Mouse (Mus musculus): ENCODE measurements around the gene Ormdl2.

DNA sequence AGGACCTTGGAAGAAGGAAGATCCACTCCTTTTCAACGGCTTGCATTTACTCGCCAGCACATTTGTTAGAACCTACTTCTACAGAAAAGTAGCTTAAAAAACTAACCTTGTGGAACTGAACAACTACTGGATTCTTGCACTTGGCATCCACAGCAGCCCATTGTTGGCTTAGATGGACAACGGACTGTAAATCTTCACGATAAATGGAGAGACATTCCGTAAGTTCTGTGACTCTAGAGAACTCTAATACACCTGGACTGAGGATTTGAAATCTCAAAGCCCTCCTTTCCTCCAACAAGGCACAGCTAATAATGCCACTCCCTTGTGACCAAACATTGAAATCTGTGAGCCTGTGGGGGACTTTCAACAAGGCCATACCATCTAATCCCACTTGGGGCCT lies 21.8 kb upstream of the Ormdl2 start:
- TF ChIP-seq CTCF (IDR thresholded peaks at IDR 0.05; ENCODE audit: insufficient read depth, low read length) (no peak), POLR2A (IDR thresholded peaks at IDR 0.05; ENCODE audit: borderline replicate concordance, extremely low read depth, low read depth, low read length) (no peak)

Measured in lung, adult 2 months (tissue).